Mouse (Mus musculus): Measurements from ENCODE around the gene Hes6.

DNA sequence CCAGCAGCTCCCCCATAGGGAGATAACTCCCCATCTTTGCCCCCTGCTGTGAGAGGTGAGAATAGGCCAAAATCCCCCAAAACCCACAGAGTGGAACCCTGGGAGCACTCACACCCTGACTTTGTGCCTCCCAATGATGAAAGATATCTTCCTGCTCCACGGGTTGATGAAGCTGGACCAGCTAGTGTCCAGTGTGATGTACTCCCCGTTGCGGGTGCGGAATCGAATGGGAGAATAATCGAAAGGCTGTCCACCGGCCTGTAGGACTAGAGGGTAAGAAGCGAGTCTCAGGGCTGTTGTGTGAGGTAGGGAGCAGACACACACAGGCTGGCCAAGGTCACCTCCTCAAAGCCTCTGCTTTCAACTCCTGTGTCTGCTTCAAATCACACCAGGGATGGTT, 21.1 kb upstream of the Hes6 start:
- no peak for TF ChIP-seq CTCF (IDR thresholded peaks at IDR 0.05; ENCODE audit: control insufficient read depth, insufficient read depth, low read length)
- TF ChIP-seq POLR2A (IDR thresholded peaks at IDR 0.05; ENCODE audit: borderline replicate concordance, control insufficient read depth, low read depth, low read length): no peak

All from bone marrow, adult 2 months (tissue).